Mouse (Mus musculus) lung, embryonic 15.5 days (tissue): ENCODE measurements around the gene Sh3gl3. TPM values are rescaled to one million over a fixed set of nuclear protein-coding genes. Genes with fewer than 3 reads are reported as not detected.

Experiments
- ATAC-seq: fragments of 200-750 bp; cut with Nextera tagmentation; 2 replicates; pipeline ENCODE4 v1.8.0; 2017; ENCODE audit warnings: moderate number of reproducible peaks, borderline replicate concordance; ENCODE audit not compliant: low FRiP score, low TSS enrichment; ENCODE audit errors: extremely low read depth
- H3K27ac ChIP-seq: fragments of 300-500 bp; sonication (generic); 2 replicates; pipeline ENCODE4 v1.5.1; 2015; ENCODE audit warnings: moderate library complexity, mild to moderate bottlenecking, inconsistent platforms
- H3K27me3 ChIP-seq: fragments of 300-500 bp; sonication (generic); 2 replicates; pipeline ENCODE4 v1.6.1; 2015; ENCODE audit warnings: inconsistent platforms
- H3K36me3 ChIP-seq: fragments of 300-500 bp; sonication (generic); 2 replicates; pipeline ENCODE4 v1.6.1; 2015; ENCODE audit warnings: inconsistent platforms
- H3K4me1 ChIP-seq: fragments of 300-500 bp; sonication (generic); 2 replicates; pipeline ENCODE4 v1.6.1; 2015; ENCODE audit warnings: inconsistent platforms
- H3K4me2 ChIP-seq: fragments of 300-500 bp; sonication (generic); 2 replicates; pipeline ENCODE4 v1.6.1; 2015; ENCODE audit warnings: inconsistent platforms, mild to moderate bottlenecking, moderate library complexity
- H3K4me3 ChIP-seq: fragments of 300-500 bp; sonication (generic); 2 replicates; pipeline ENCODE4 v1.5.1; 2015; ENCODE audit warnings: mild to moderate bottlenecking, inconsistent platforms
- H3K9ac ChIP-seq: fragments of 300-500 bp; sonication (generic); 2 replicates; pipeline ENCODE4 v1.6.1; 2015; ENCODE audit warnings: inconsistent platforms
- H3K9me3 ChIP-seq: fragments of 300-500 bp; sonication (generic); 2 replicates; pipeline ENCODE4 v1.6.1; 2016; ENCODE audit warnings: inconsistent platforms
- WGBS: fragments of 180-500 bp; shearing (Covaris S2); methylation state at CpG from one replicate; pipeline ENCODE4 v1.1.7; 2015; 5-methylcytosine and 5-hydroxymethylcytosine counted together
- polyA plus RNA-seq: library from polyadenylated mRNA; unstranded; fragments of >200 nt; fragmentation: Nextera tagmentation; extraction: Ambion mirVana; gene quantifications from 2 replicates; pipeline ENCODE4 v1.2.1, GENCODE M21; 2015

Sh3gl3 gene
- polyA plus RNA-seq, 1 experiment from 2014 or later = 2.9 TPM

DNA sequence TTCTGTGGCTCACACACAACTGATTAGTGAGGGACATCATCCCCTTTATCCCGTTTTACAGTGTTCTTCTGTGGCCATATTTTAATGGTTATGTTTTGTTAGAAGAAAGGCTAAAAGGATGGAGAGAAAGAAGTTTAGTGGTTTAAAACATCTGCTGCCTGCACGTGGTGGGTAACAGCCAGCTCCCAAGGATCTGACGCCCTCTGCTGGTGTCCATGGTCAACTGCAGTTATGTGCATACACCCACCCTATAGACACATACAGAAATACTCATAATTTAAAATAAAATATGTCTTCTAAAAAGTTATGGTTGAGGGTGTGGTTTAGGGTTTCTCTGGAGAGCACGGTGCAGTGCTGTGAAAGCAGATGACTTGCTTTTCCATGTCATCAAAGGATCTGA, 164.9 kb downstream of the Sh3gl3 start:
- H3K9ac ChIP-seq = no peak overlapping the region
- peaks cover 54% of the 10 kb centered on the region for H3K27me3 ChIP-seq
- no peaks in the 10 kb centered on the region for H3K9me3 ChIP-seq
- no peak overlapping the region for H3K27ac ChIP-seq
- WGBS = 79% methylated on average over 4 of the region's 4 CpGs
- ATAC-seq = no peak
- H3K4me1 ChIP-seq = peaks cover 17% of the 10 kb centered on the region
- H3K4me2 ChIP-seq = no peak overlapping the region
- H3K36me3 ChIP-seq = no peaks in the 10 kb centered on the region
- H3K4me3 ChIP-seq = no peak overlapping the region

DNA sequence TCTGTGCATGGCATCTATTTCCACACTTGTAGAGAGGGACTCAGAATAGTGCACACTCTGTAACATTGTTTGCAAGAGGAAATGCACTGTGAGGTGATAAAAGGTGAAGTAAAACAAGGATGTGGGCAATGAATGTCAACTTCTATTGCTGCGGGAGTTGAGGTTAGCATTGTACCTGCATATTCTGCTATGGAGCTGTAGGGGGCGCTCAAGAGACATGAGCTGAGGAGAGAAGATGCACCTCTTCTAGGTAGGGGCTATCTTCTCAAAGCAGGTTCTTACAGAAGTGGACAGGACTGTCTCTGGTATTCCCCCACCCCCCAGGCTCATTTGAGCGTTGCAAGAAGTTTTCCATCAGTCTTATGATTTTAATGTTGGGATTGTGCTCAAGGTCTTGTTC, 165.6 kb downstream of the Sh3gl3 start:
- peaks cover 47% of the 10 kb centered on the region for H3K27me3 ChIP-seq
- ATAC-seq = no peak
- no peak overlapping the region for H3K27ac ChIP-seq
- H3K9ac ChIP-seq = no peak overlapping the region
- no peaks in the 10 kb centered on the region for H3K9me3 ChIP-seq
- H3K4me3 ChIP-seq = no peak overlapping the region
- WGBS = 48% methylated on average over 3 of the region's 3 CpGs
- H3K36me3 ChIP-seq = no peaks in the 10 kb centered on the region
- peaks cover 17% of the 10 kb centered on the region for H3K4me1 ChIP-seq
- no peak overlapping the region for H3K4me2 ChIP-seq

- Histone ChIP-seq H3K9me3 (no peaks in the 10 kb centered on the region), H3K4me2 (no peak overlapping the region), H3K4me3 (no peak overlapping the region), H3K27me3 (peaks cover 25% of the 10 kb centered on the region), H3K27ac (no peak overlapping the region), H3K9ac (no peak overlapping the region), H3K36me3 (no peaks in the 10 kb centered on the region), H3K4me1 (peaks cover 1% of the 10 kb centered on the region)
- 24% methylated on average over 8 of the region's 8 CpGs for WGBS
- ATAC-seq = no peak
Observed at GRCm38 (mm10) chr7:82341476-82341875, 167.8 kb downstream of the Sh3gl3 start.

DNA sequence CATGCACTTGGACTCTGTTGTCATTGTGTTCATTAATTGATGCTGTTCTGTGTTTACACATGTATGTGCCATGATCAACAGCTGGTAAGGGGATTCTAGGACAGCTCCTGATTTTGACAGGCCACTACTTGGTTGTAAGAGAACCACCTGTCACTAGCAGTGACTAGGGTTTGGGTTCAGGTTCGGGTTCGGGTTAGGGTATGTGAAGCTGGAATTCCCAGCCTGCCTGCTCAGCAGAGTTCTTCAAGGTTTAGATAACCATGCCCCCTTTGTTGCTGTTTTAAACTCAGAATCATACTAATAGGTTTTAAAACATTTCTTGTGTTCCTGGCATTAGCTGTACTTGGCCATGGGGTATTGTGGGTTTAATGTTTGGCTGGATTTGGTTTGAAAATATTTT, 173.1 kb downstream of the Sh3gl3 start:
- Histone ChIP-seq H3K4me1 (no peaks in the 10 kb centered on the region), H3K9me3 (no peaks in the 10 kb centered on the region), H3K9ac (no peak overlapping the region), H3K27me3 (no peaks in the 10 kb centered on the region), H3K4me2 (no peak overlapping the region), H3K36me3 (no peaks in the 10 kb centered on the region), H3K27ac (no peak overlapping the region), H3K4me3 (no peak overlapping the region)
- WGBS = 48% methylated on average over 2 of the region's 2 CpGs
- ATAC-seq = no peak

GRCm38 (mm10) chr7:82349796-82350195, 176.2 kb downstream of the Sh3gl3 start:
- Histone ChIP-seq H3K4me2 (no peak overlapping the region), H3K4me3 (no peak overlapping the region), H3K27me3 (no peaks in the 10 kb centered on the region), H3K4me1 (no peaks in the 10 kb centered on the region), H3K36me3 (no peaks in the 10 kb centered on the region), H3K9me3 (no peaks in the 10 kb centered on the region), H3K9ac (no peak overlapping the region), H3K27ac (no peak overlapping the region)
- no peak for ATAC-seq
- WGBS = 46% methylated on average over 7 of the region's 7 CpGs

- H3K27me3 ChIP-seq = no peaks in the 10 kb centered on the region
- no peaks in the 10 kb centered on the region for H3K9me3 ChIP-seq
- no peaks in the 10 kb centered on the region for H3K36me3 ChIP-seq
- H3K4me1 ChIP-seq = no peaks in the 10 kb centered on the region
- H3K9ac ChIP-seq = no peak overlapping the region
- H3K4me3 ChIP-seq = no peak overlapping the region
- no peak overlapping the region for H3K4me2 ChIP-seq
- no peak for ATAC-seq
- H3K27ac ChIP-seq = no peak overlapping the region
- WGBS = 85% methylated on average over 3 of the region's 3 CpGs
Observed at GRCm38 (mm10) chr7:82350421-82350820, 176.8 kb downstream of the Sh3gl3 start.

Other genes starting within 250 kb of the Sh3gl3 start
- 8.7 and 9.1 TPM in 2 replicates for gene Hdgfl3, start 239.4 kb upstream of the Sh3gl3 start, polyA plus RNA-seq
- 1.5 and 1.7 TPM in 2 replicates for gene Bnc1, start 181.5 kb upstream of the Sh3gl3 start, polyA plus RNA-seq
- 1.2 and 2.1 TPM in 2 replicates for gene Adamtsl3, start 161.9 kb downstream of the Sh3gl3 start, polyA plus RNA-seq